Comparison of ENCODE assay signal across 10 mouse cellular contexts in the genomic region with DNA sequence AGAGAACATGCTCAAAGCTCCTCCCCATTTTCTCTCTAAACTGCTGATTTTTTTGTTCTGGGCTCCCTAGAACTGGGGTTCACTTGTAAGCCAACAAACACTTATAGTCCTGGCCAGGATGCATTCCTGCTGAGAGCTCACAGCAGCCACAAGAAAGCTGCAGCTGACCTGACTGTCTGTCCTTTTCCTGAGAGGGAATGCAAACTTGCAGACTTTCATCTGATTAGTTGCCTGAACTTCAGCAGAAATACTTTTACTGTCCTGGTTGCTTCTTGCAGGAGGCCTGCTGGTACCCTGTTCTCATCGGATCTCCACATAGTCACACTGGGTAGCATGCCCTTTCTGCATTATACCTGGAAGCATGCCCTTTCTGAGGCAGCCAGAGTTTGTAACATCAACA.
DNase-seq lines count a peak whose midpoint lies in the region; ATAC-seq and TF ChIP-seq lines count a peak whose summit lies in the region.
"Had no signal": no experiment of that assay in that cellular context is flagged by ENCODE, and none has a peak within 500 bp of the region (broad histone marks: within the 10 kb centered on the region; RNA-seq: fewer than 3 reads in every experiment).

No protein-coding gene starts in this region.

- no peak overlapping the region for H3K9ac ChIP-seq in lung, embryonic 16.5 days (ENCODE audit: low read length)
- H3K9ac ChIP-seq in intestine, embryonic 15.5 days: no peak overlapping the region
- no peak overlapping the region for H3K9ac ChIP-seq in stomach, embryonic 14.5 days (replicated peaks; ENCODE audit: low read depth, low read length)
- H3K9ac ChIP-seq in liver, postnatal 0 days (replicated peaks): no peak overlapping the region
- H3K9ac ChIP-seq: liver, embryonic 15.5 days had no signal

- ATAC-seq in frontal cortex, adult (ENCODE audit: low TSS enrichment): peak; percentile 34; the same call in 1 of the 2 replicates
- peak; percentile 37; the same call in 1 of the 2 replicates for ATAC-seq in lung, embryonic 16.5 days (ENCODE audit: low read depth)
- 0 out of 2 replicates have a peak, but pooled peaks have one; percentile 41 for ATAC-seq in intestine, embryonic 15.5 days
- peak; percentile 19; the same call in 1 of the 2 replicates for ATAC-seq in stomach, embryonic 14.5 days (ENCODE audit: insufficient number of reproducible peaks, insufficient read depth, low FRiP score, low read depth)
- no peak for ATAC-seq in liver, postnatal 0 days

- H3K4me3 ChIP-seq in lung, embryonic 16.5 days (ENCODE audit: low read length): no peak overlapping the region
- no peak overlapping the region for H3K4me3 ChIP-seq in intestine, embryonic 15.5 days (replicated peaks)
- no peak overlapping the region for H3K4me3 ChIP-seq in stomach, embryonic 14.5 days (ENCODE audit: low read depth, low read length)
- no peak overlapping the region for H3K4me3 ChIP-seq in liver, postnatal 0 days (ENCODE audit: low read depth, low read length)
- H3K4me3 ChIP-seq: erythroblast, embryonic 14.5 days; liver, embryonic 15.5 days had no signal

- H3K36me3 ChIP-seq in lung, embryonic 16.5 days (ENCODE audit: control insufficient read depth, insufficient read depth, low read length): no peaks in the 10 kb centered on the region
- no peaks in the 10 kb centered on the region for H3K36me3 ChIP-seq in intestine, embryonic 15.5 days
- no peaks in the 10 kb centered on the region for H3K36me3 ChIP-seq in stomach, embryonic 14.5 days (ENCODE audit: control insufficient read depth, insufficient read depth, low read length)
- no peaks in the 10 kb centered on the region for H3K36me3 ChIP-seq in liver, postnatal 0 days (replicated peaks; ENCODE audit: insufficient read depth, low read length)
- H3K36me3 ChIP-seq: liver, embryonic 15.5 days had no signal

- no peak for TF ChIP-seq EP300 in liver, postnatal 0 days (IDR thresholded peaks at IDR 0.05; ENCODE audit: low read depth)

- no peak for DNase-seq in frontal cortex, postnatal 25 days (ENCODE audit: low spot score in 2 of 2)
- DNase-seq in lung, postnatal 25 days (ENCODE audit: low spot score): no peak
- no peak for DNase-seq in testis, postnatal 10 days (ENCODE audit: low spot score)
- no peak for DNase-seq in liver, postnatal 0 days

- peak overlapping the region; percentile 36 for H3K27ac ChIP-seq in lung, embryonic 16.5 days (ENCODE audit: low read length)
- H3K27ac ChIP-seq in intestine, embryonic 15.5 days: peak overlapping the region; percentile 48
- peak overlapping the region; percentile 88 for H3K27ac ChIP-seq in stomach, embryonic 14.5 days (ENCODE audit: low read length)
- H3K27ac ChIP-seq in liver, postnatal 0 days (ENCODE audit: low read depth): no peak overlapping the region
- H3K27ac ChIP-seq: liver, embryonic 15.5 days had no signal

- no peaks in the 10 kb centered on the region for H3K9me3 ChIP-seq in lung, embryonic 16.5 days (ENCODE audit: control insufficient read depth, low read length)
- no peaks in the 10 kb centered on the region for H3K9me3 ChIP-seq in intestine, embryonic 15.5 days
- H3K9me3 ChIP-seq in stomach, embryonic 14.5 days (ENCODE audit: control insufficient read depth, low read depth, low read length): no peaks in the 10 kb centered on the region
- H3K9me3 ChIP-seq in liver, postnatal 0 days (ENCODE audit: low read length): no peaks in the 10 kb centered on the region
- H3K9me3 ChIP-seq: liver, embryonic 15.5 days had no signal

- TF ChIP-seq CTCF in liver, postnatal 0 days (IDR thresholded peaks at IDR 0.05; ENCODE audit: low read depth): no peak

- H3K4me2 ChIP-seq in lung, embryonic 16.5 days (ENCODE audit: low read depth, low read length): no peak overlapping the region
- no peak overlapping the region for H3K4me2 ChIP-seq in intestine, embryonic 15.5 days (replicated peaks)
- no peak overlapping the region for H3K4me2 ChIP-seq in stomach, embryonic 14.5 days (replicated peaks; ENCODE audit: low read depth, low read length)
- no peak overlapping the region for H3K4me2 ChIP-seq in liver, postnatal 0 days (ENCODE audit: low read depth, low read length)
- H3K4me2 ChIP-seq: liver, embryonic 15.5 days had no signal

- peaks cover 18% of the 10 kb centered on the region for H3K4me1 ChIP-seq in lung, embryonic 16.5 days (replicated peaks; ENCODE audit: control insufficient read depth, insufficient read depth, low read length)
- peaks cover 15% of the 10 kb centered on the region for H3K4me1 ChIP-seq in intestine, embryonic 15.5 days (replicated peaks)
- H3K4me1 ChIP-seq in stomach, embryonic 14.5 days (ENCODE audit: control insufficient read depth, insufficient read depth, low read length): peaks cover 32% of the 10 kb centered on the region
- H3K4me1 ChIP-seq in liver, postnatal 0 days (ENCODE audit: insufficient read depth): no peaks in the 10 kb centered on the region
- H3K4me1 ChIP-seq: liver, embryonic 15.5 days had no signal

- no peaks in the 10 kb centered on the region for H3K27me3 ChIP-seq in lung, embryonic 16.5 days (ENCODE audit: control insufficient read depth, insufficient read depth, low read depth, low read length)
- H3K27me3 ChIP-seq in intestine, embryonic 15.5 days (replicated peaks): no peaks in the 10 kb centered on the region
- H3K27me3 ChIP-seq in stomach, embryonic 14.5 days (ENCODE audit: control insufficient read depth, insufficient read depth, low read length): no peaks in the 10 kb centered on the region
- H3K27me3 ChIP-seq in liver, postnatal 0 days (ENCODE audit: insufficient read depth, low read length): no peaks in the 10 kb centered on the region
- H3K27me3 ChIP-seq: liver, embryonic 15.5 days had no signal

- 9% methylated on average over 1 of the region's 1 CpGs for WGBS in lung, embryonic 16.5 days
- WGBS in intestine, embryonic 15.5 days: 3% methylated on average over 1 of the region's 1 CpGs
- WGBS in stomach, embryonic 14.5 days: 3% methylated on average over 1 of the region's 1 CpGs
- WGBS in liver, postnatal 0 days (ENCODE audit: insufficient replicate concordance): 22% methylated on average over 1 of the region's 1 CpGs
